Comparison of ENCODE assay signal across 8 mouse cellular contexts in genomic region chr1:23958668-23959414, GRCm38 (mm10). TPM values are rescaled to one million over a fixed set of nuclear protein-coding genes. Genes with fewer than 3 reads are reported as not detected.
DNase-seq lines count a peak whose midpoint lies in the region; ATAC-seq lines count a peak whose summit lies in the region.

No protein-coding gene starts in this region.

- H3K4me2 ChIP-seq in liver, embryonic 11.5 days = peak overlapping the region; percentile 53
- H3K4me2 ChIP-seq in stomach, embryonic 16.5 days (ENCODE audit: low read depth, low read length) = peak overlapping the region; percentile 36

- no peak overlapping the region for H3K9ac ChIP-seq in liver, embryonic 11.5 days (ENCODE audit: low read depth, low read length)
- H3K9ac ChIP-seq in stomach, embryonic 16.5 days (ENCODE audit: low read length) = no peak overlapping the region

- ATAC-seq in liver, embryonic 11.5 days (replicated peaks; ENCODE audit: low FRiP score) = 0 out of 2 replicates have a peak, but pooled peaks have one; percentile 43
- no peak for ATAC-seq in stomach, embryonic 16.5 days (ENCODE audit: insufficient read depth, low FRiP score)

- H3K36me3 ChIP-seq in forebrain, embryonic 10.5 days (replicated peaks) = no peaks in the 10 kb centered on the region
- H3K36me3 ChIP-seq in liver, embryonic 11.5 days (ENCODE audit: control insufficient read depth, insufficient read depth, low read length) = no peaks in the 10 kb centered on the region
- H3K36me3 ChIP-seq in stomach, embryonic 16.5 days (ENCODE audit: control insufficient read depth, insufficient read depth, low read length) = no peaks in the 10 kb centered on the region

- H3K27me3 ChIP-seq in forebrain, embryonic 10.5 days (ENCODE audit: poor library complexity, severe bottlenecking) = no peaks in the 10 kb centered on the region
- H3K27me3 ChIP-seq in liver, embryonic 11.5 days (replicated peaks; ENCODE audit: control insufficient read depth, insufficient read depth, low read length) = no peaks in the 10 kb centered on the region
- no peaks in the 10 kb centered on the region for H3K27me3 ChIP-seq in stomach, embryonic 16.5 days (ENCODE audit: control insufficient read depth, insufficient read depth, low read length)

- H3K4me1 ChIP-seq in forebrain, embryonic 10.5 days = peaks cover 14% of the 10 kb centered on the region
- no peaks in the 10 kb centered on the region for H3K4me1 ChIP-seq in liver, embryonic 11.5 days (replicated peaks; ENCODE audit: control insufficient read depth, insufficient read depth, low read length)
- 0 out of 2 replicates have a peak, but pooled peaks cover 5% of the 10 kb centered on the region for H3K4me1 ChIP-seq in stomach, embryonic 16.5 days (ENCODE audit: control insufficient read depth, insufficient read depth, low read length)

- peak; percentile 8 for DNase-seq in thymus, postnatal 14 days
- no peak for DNase-seq in thymus, postnatal 10 days (ENCODE audit: low spot score in 2 of 2)
- no peak for DNase-seq in forebrain, embryonic 10.5 days (ENCODE audit: extremely low spot score, low spot score)
- DNase-seq in liver, embryonic 11.5 days (ENCODE audit: low spot score) = peak; percentile 38
- no peak for DNase-seq in ovary, adult 18-20 months (ENCODE audit: low spot score)
- no peak for DNase-seq in urinary bladder, adult 2 months (ENCODE audit: low spot score)
- no peak for DNase-seq in heart, postnatal 25 days (ENCODE audit: low spot score)

- WGBS in forebrain, embryonic 10.5 days = 10% methylated on average over 13 of the region's 13 CpGs
- WGBS in liver, embryonic 11.5 days = 13% methylated on average over 13 of the region's 13 CpGs
- 14% methylated on average over 13 of the region's 13 CpGs for WGBS in stomach, embryonic 16.5 days

- H3K27ac ChIP-seq in forebrain, embryonic 10.5 days = peak overlapping the region; percentile 12; the same call in 1 of the 2 replicates
- no peak overlapping the region for H3K27ac ChIP-seq in liver, embryonic 11.5 days (ENCODE audit: low read depth, low read length)
- no peak overlapping the region for H3K27ac ChIP-seq in stomach, embryonic 16.5 days (ENCODE audit: low read length)

- no peaks in the 10 kb centered on the region for H3K9me3 ChIP-seq in forebrain, embryonic 10.5 days
- no peaks in the 10 kb centered on the region for H3K9me3 ChIP-seq in liver, embryonic 11.5 days (ENCODE audit: control insufficient read depth, low read length)
- H3K9me3 ChIP-seq in stomach, embryonic 16.5 days (replicated peaks; ENCODE audit: control insufficient read depth, low read length) = no peaks in the 10 kb centered on the region

- intact Hi-C loops in heart, postnatal 25 days (cut with DNase I) = no loop called here

- peak overlapping the region; percentile 41 for H3K4me3 ChIP-seq in forebrain, embryonic 10.5 days
- peak overlapping the region; percentile 24; the same call in 1 of the 2 replicates for H3K4me3 ChIP-seq in liver, embryonic 11.5 days (ENCODE audit: low read depth, low read length)
- H3K4me3 ChIP-seq in stomach, embryonic 16.5 days (replicated peaks; ENCODE audit: low read length) = peak overlapping the region; percentile 19

RNA-seq across cellular contexts. Expression of gene Smap1, which starts 36.7 kb away (rescaled TPM):
- 29.1 and 29.4 TPM in 2 replicates for polyA plus RNA-seq in forebrain, embryonic 10.5 days (2016; fragmentation: Nextera tagmentation; extraction: Ambion mirVana)
- 46.7 and 48.4 TPM in 2 replicates for polyA plus RNA-seq in liver, embryonic 11.5 days (2014; fragmentation: Nextera tagmentation; extraction: Ambion mirVana)
- polyA plus RNA-seq in stomach, embryonic 16.5 days (2015; fragmentation: Nextera tagmentation; extraction: Ambion mirVana) = 22.3 and 22.8 TPM in 2 replicates
- 57.6 and 61.1 TPM in 2 replicates for polyA plus RNA-seq in urinary bladder, adult 2 months (2012; rRNA removed)
- total RNA-seq in heart, postnatal 25 days (2021) = 10 to 100 TPM; 21.8 to 22.0 TPM

RNA-seq across cellular contexts. Expression of gene Sdhaf4, which starts 46.6 kb away (rescaled TPM):
- 77.0 and 81.1 TPM in 2 replicates for polyA plus RNA-seq in forebrain, embryonic 10.5 days (2016; fragmentation: Nextera tagmentation; extraction: Ambion mirVana)
- polyA plus RNA-seq in liver, embryonic 11.5 days (2014; fragmentation: Nextera tagmentation; extraction: Ambion mirVana) = 68.8 and 75.3 TPM in 2 replicates
- 54.3 and 68.0 TPM in 2 replicates for polyA plus RNA-seq in stomach, embryonic 16.5 days (2015; fragmentation: Nextera tagmentation; extraction: Ambion mirVana)
- polyA plus RNA-seq in urinary bladder, adult 2 months (2012; rRNA removed) = 46.5 and 48.1 TPM in 2 replicates
- total RNA-seq in heart, postnatal 25 days (2021) = 10 to 100 TPM; 80.8 to 90.2 TPM

Comparison
In these comparisons a context has a peak if more than half of its experiments do, and no peak if none do; other contexts are left out.
1. DNase-seq: peak in thymus, postnatal 14 days (single experiment) and liver, embryonic 11.5 days (single experiment); none in thymus, postnatal 10 days (0 of 2), forebrain, embryonic 10.5 days (single experiment), ovary, adult 18-20 months (single experiment), urinary bladder, adult 2 months (single experiment) and heart, postnatal 25 days (single experiment).
2. Peak in every context shown above with its lines, with median percentiles within 50 percentile points of each other: H3K4me3 ChIP-seq.